Mouse (Mus musculus) erythroblast, embryonic 14.5 days (primary cell): ENCODE measurements around the gene Ltf. TPM values are rescaled to one million over a fixed set of nuclear protein-coding genes. Genes with fewer than 3 reads are reported as not detected.

ENCODE experiments used
- H3K27me3 ChIP-seq: 2 replicates; pipeline ENCODE4 v1.6.1; 2012; ENCODE audit warnings: inconsistent platforms; ENCODE audit not compliant: control insufficient read depth
- H3K36me3 ChIP-seq: 2 replicates; pipeline ENCODE4 v1.6.1; 2012; ENCODE audit warnings: mild to moderate bottlenecking, inconsistent platforms; ENCODE audit not compliant: control insufficient read depth
- H3K4me1 ChIP-seq: 2 replicates; pipeline ENCODE4 v1.6.1; 2012; ENCODE audit warnings: inconsistent platforms; ENCODE audit not compliant: control insufficient read depth
- H3K4me3 ChIP-seq: replicated peaks from 2 replicates; pipeline ENCODE3; 2012; ENCODE audit warnings: moderate library complexity, mild to moderate bottlenecking, inconsistent platforms
- H3K9me3 ChIP-seq: 2 replicates; pipeline ENCODE4 v1.6.1; 2012; ENCODE audit warnings: low read length, inconsistent platforms, mixed read lengths; ENCODE audit not compliant: control insufficient read depth
- GATA1 ChIP-seq: IDR thresholded peaks from 2 replicates; pipeline ENCODE4 v1.6.1; 2012; ENCODE audit warnings: low read length, inconsistent platforms, mixed read lengths
- TAL1 ChIP-seq: IDR thresholded peaks from 3 replicates; pipeline ENCODE4 v1.6.1; 2012; ENCODE audit warnings: low read length, inconsistent platforms, mixed read lengths
- polyA plus RNA-seq: library from polyadenylated mRNA; stranded (reverse); fragments of >175 nt; gene quantifications from 2 replicates; pipeline ENCODE4 v1.2.3, GENCODE M21; 2012

Ltf gene
- polyA plus RNA-seq, 1 experiment: not detected

DNA sequence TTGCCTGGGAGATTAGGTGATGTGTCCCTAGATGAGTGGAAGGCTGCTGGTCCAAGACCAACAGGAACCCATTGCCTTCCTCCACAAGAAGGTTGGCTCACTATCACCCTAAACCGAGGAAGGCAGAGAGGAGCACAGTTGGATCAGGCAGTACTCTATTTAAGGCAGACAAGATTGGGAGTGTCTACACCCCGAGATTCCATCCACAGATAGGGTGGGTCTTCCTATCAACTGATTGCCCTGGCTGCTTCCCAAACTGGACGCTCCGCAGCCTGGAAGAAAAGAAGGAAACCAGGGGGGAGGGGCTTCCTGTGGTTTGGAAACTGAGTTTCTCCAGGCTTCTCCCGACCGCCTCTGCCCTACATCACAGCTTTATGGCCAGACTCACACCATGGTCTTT lies 28.9 kb upstream of the Ltf start, which contains the start of gene Rtp3:
TSS of gene Rtp3 (minus strand) at position 380 of the 400 bp plus-strand sequence.
- Histone ChIP-seq H3K9me3 (no peaks in the 10 kb centered on the region; the same call in 1 of the 2 replicates), H3K4me3 (peak within 1 kb of the TSS; percentile 7)
- no peak for TF ChIP-seq GATA1

DNA sequence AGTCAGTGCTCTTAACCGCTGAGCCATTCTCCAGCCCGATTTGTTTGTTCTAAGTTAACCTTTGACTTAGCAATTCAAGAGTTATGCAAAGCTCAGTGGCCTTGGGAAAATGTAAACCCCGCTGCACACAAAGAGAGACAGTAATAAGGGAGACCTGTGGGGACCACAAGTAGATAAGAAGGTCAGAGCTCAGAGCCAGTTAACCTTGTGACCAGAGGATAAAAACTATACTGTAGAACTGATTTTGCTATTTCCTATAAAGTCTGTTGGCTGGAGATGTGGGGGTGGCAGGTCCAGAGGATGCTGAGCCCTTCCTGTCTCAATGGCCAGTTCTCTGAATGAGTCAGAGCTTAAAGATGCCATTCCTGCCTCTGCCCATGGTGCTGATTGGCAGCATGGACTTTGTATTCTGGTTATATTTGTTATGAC lies 25.8 kb upstream of the Ltf start:
- H3K27me3 ChIP-seq: no peaks in the 10 kb centered on the region
- peaks cover 6% of the 10 kb centered on the region for H3K4me1 ChIP-seq
- no peak overlapping the region for H3K4me3 ChIP-seq
- no peaks in the 10 kb centered on the region for H3K36me3 ChIP-seq
- H3K9me3 ChIP-seq: no peaks in the 10 kb centered on the region
- no peak for TF ChIP-seq TAL1
- no peak for TF ChIP-seq GATA1

More for the DNA sequence above, 28.9 kb upstream of the Ltf start, which contains the start of gene Rtp3:
- H3K36me3 ChIP-seq: peaks cover 2% of the 10 kb centered on the region; the same call in 1 of the 2 replicates
- peaks cover 6% of the 10 kb centered on the region for H3K4me1 ChIP-seq
- no peaks in the 10 kb centered on the region for H3K27me3 ChIP-seq

DNA sequence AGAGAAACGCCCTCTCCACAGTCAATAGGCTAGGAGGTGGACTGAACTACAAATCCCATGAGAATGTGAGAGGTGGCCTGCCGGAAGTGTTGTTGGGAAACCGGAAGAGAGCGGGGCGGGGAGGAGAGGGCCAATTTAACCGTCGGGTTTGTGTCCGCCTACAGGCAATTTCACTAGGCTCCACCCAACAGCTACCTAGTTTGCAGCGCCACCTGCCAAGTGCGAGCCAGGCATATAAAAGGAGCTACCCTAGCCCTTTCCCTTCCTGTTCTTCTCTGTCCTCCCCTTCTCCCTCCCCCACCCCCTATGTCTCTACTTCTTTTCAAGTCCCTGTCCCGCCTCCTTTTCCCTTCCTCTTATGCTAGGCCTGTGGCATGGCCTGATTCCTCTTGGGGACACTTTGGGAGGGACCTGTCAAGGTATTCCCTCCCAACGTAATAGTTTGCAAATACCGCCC lies 24.3 kb upstream of the Ltf start:
- H3K27me3 ChIP-seq: no peaks in the 10 kb centered on the region
- peaks cover 6% of the 10 kb centered on the region for H3K4me1 ChIP-seq
- no peak for TF ChIP-seq TAL1
- no peak for TF ChIP-seq GATA1
- no peaks in the 10 kb centered on the region for H3K9me3 ChIP-seq
- peak overlapping the region; percentile 49 for H3K4me3 ChIP-seq
- H3K36me3 ChIP-seq: no peaks in the 10 kb centered on the region

- no peak for TF ChIP-seq TAL1
- no peak for TF ChIP-seq GATA1
- Histone ChIP-seq H3K4me3 (no peak overlapping the region), H3K36me3 (no peaks in the 10 kb centered on the region), H3K27me3 (no peaks in the 10 kb centered on the region), H3K4me1 (peaks cover 6% of the 10 kb centered on the region), H3K9me3 (no peaks in the 10 kb centered on the region)
These were observed 21.8 kb upstream of the Ltf start for GRCm38 (mm10) chr9:110997245-110997644.

GRCm38 (mm10) chr9:110999056-110999455 lies 20.0 kb upstream of the Ltf start:
- TF ChIP-seq GATA1 (no peak), TAL1 (no peak)
- Histone ChIP-seq H3K9me3 (no peaks in the 10 kb centered on the region), H3K27me3 (no peaks in the 10 kb centered on the region), H3K36me3 (no peaks in the 10 kb centered on the region), H3K4me3 (no peak overlapping the region), H3K4me1 (peaks cover 6% of the 10 kb centered on the region)

GRCm38 (mm10) chr9:110999856-111000255 lies 19.2 kb upstream of the Ltf start:
- Histone ChIP-seq H3K4me1 (peaks cover 2% of the 10 kb centered on the region), H3K27me3 (no peaks in the 10 kb centered on the region), H3K9me3 (no peaks in the 10 kb centered on the region), H3K4me3 (no peak overlapping the region), H3K36me3 (no peaks in the 10 kb centered on the region)
- TF ChIP-seq TAL1 (no peak), GATA1 (no peak)

GRCm38 (mm10) chr9:111001621-111002020 lies 17.4 kb upstream of the Ltf start:
- Histone ChIP-seq H3K4me3 (no peak overlapping the region), H3K36me3 (no peaks in the 10 kb centered on the region), H3K27me3 (no peaks in the 10 kb centered on the region), H3K4me1 (no peaks in the 10 kb centered on the region), H3K9me3 (no peaks in the 10 kb centered on the region)
- no peak for TF ChIP-seq TAL1
- TF ChIP-seq GATA1: no peak

- no peaks in the 10 kb centered on the region for H3K9me3 ChIP-seq
- H3K27me3 ChIP-seq: no peaks in the 10 kb centered on the region
- no peak overlapping the region for H3K4me3 ChIP-seq
- no peak for TF ChIP-seq GATA1
- TF ChIP-seq TAL1: no peak
- no peaks in the 10 kb centered on the region for H3K4me1 ChIP-seq
- no peaks in the 10 kb centered on the region for H3K36me3 ChIP-seq
These were observed 15.8 kb upstream of the Ltf start for GRCm38 (mm10) chr9:111003279-111003678.

DNA sequence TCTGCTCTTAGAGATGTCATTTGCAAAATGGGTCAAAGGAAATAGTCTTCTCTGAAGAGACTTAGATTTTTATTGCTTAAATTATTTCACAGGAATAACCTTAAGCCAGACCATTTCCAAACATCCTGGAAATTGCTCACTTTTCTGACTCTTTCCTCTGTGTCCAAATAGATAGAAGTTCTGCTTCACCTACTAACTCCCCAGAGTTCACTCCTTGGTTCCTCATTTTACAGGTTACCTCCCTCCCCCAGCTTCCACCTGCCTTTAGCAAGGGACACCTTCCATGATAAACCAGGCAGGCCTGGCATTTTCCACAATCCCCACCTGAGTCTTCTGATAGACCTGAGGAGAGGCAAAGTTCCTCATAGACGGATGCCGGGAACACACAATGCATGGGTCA lies 12.5 kb upstream of the Ltf start:
- Histone ChIP-seq H3K27me3 (no peaks in the 10 kb centered on the region), H3K9me3 (no peaks in the 10 kb centered on the region), H3K4me3 (no peak overlapping the region), H3K4me1 (no peaks in the 10 kb centered on the region), H3K36me3 (no peaks in the 10 kb centered on the region)
- TF ChIP-seq TAL1 (no peak), GATA1 (no peak)

- TF ChIP-seq GATA1 (no peak), TAL1 (no peak)
- no peaks in the 10 kb centered on the region for H3K4me1 ChIP-seq
These were observed 9.3 kb upstream of the Ltf start for GRCm38 (mm10) chr9:111009763-111010162.

More at GRCm38 (mm10) chr9:111009763-111010162, 9.3 kb upstream of the Ltf start:
- no peaks in the 10 kb centered on the region for H3K9me3 ChIP-seq
- H3K27me3 ChIP-seq: no peaks in the 10 kb centered on the region
- H3K36me3 ChIP-seq: no peaks in the 10 kb centered on the region
- no peak overlapping the region for H3K4me3 ChIP-seq
